Mouse (Mus musculus): Measurements from ENCODE around the gene Evi5.

DNA sequence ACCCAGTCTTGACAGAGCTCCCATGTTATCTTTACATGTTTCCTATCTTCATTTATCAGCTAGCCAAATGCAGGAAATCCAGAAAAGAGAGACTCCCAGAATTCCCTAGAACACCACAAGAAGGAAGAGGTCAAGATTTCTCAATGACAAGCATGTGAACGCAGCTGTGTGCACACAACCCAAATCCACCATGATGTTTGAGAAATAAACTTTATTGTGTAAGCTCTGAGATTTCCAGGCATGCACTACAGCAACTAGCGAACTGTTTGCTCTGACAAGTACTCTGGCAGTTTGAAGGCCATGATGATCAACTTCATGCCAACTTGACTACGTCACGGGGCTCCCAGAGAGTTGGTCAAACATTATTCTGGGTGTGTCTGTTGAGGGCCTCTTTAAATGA, 169.2 kb downstream of the Evi5 start:
- TF ChIP-seq POLR2A (IDR thresholded peaks at IDR 0.05; ENCODE audit: borderline replicate concordance, extremely low read depth, low read depth, low read length) (no peak), CTCF (IDR thresholded peaks at IDR 0.05; ENCODE audit: insufficient read depth, low read length) (no peak)
